Mouse (Mus musculus) urinary bladder, postnatal 14 days (tissue): ENCODE data around the gene Cyp3a13.
"Not testable (repeated sequence)": the region's sequence is repeated elsewhere in the genome, so short reads cannot be mapped to it uniquely, and the experiment has no call there.

ENCODE experiments used
- DNase-seq: peaks from one replicate; pipeline ENCODE4 v3.0.0; 2021; ENCODE audit warnings: low spot score

Gene Cyp3a13

GRCm38 (mm10) chr5:137921532-137921931 lies at the start of gene Cyp3a13:
Gene Cyp3a13 (minus strand): TSS chr5:137921619.
- DNase-seq: peak; percentile 18

GRCm38 (mm10) chr5:137966492-137966891 lies 45.1 kb upstream of the Cyp3a13 start:
- DNase-seq: no peak

GRCm38 (mm10) chr5:137962945-137963344 lies 41.5 kb upstream of the Cyp3a13 start, which contains the start of gene Gjc3:
Gene Gjc3 (minus strand): TSS chr5:137963098.
- DNase-seq: no peak

- no peak for DNase-seq
Observed at GRCm38 (mm10) chr5:137956404-137956803, 35.0 kb upstream of the Cyp3a13 start.

- DNase-seq: peak; percentile 38
Observed at GRCm38 (mm10) chr5:137951218-137951617, 29.8 kb upstream of the Cyp3a13 start.

- no peak for DNase-seq
Observed at GRCm38 (mm10) chr5:137947303-137947702, 25.9 kb upstream of the Cyp3a13 start.

GRCm38 (mm10) chr5:137943133-137943532 lies 21.7 kb upstream of the Cyp3a13 start:
- no peak for DNase-seq

GRCm38 (mm10) chr5:137940948-137941347 lies 19.5 kb upstream of the Cyp3a13 start:
- DNase-seq: no peak

GRCm38 (mm10) chr5:137937238-137937637 lies 15.8 kb upstream of the Cyp3a13 start:
- DNase-seq: no peak

GRCm38 (mm10) chr5:137936486-137936885 lies 15.1 kb upstream of the Cyp3a13 start:
- no peak for DNase-seq

- not testable (repeated sequence) for DNase-seq
Observed at GRCm38 (mm10) chr5:137933934-137934333, 12.5 kb upstream of the Cyp3a13 start.

GRCm38 (mm10) chr5:137928439-137928838 lies 7.0 kb upstream of the Cyp3a13 start:
- no peak for DNase-seq

- DNase-seq: no peak
Observed at GRCm38 (mm10) chr5:137922171-137922570, 752 bp upstream of the Cyp3a13 start.

GRCm38 (mm10) chr5:137915550-137915949 lies 5.9 kb downstream of the Cyp3a13 start:
- DNase-seq: peak; percentile 5

GRCm38 (mm10) chr5:137914508-137914907 lies 6.9 kb downstream of the Cyp3a13 start:
- no peak for DNase-seq

- no peak for DNase-seq
Observed at GRCm38 (mm10) chr5:137909564-137910262, 11.7 kb downstream of the Cyp3a13 start.

GRCm38 (mm10) chr5:137897812-137898211 lies 23.6 kb downstream of the Cyp3a13 start:
- no peak for DNase-seq

GRCm38 (mm10) chr5:137892954-137893353 lies 28.5 kb downstream of the Cyp3a13 start:
- no peak for DNase-seq

GRCm38 (mm10) chr5:137887666-137888065 lies 33.8 kb downstream of the Cyp3a13 start:
- DNase-seq: no peak

GRCm38 (mm10) chr5:137885894-137886293 lies 35.5 kb downstream of the Cyp3a13 start:
- peak; percentile 66 for DNase-seq

GRCm38 (mm10) chr5:137883345-137883744 lies 38.1 kb downstream of the Cyp3a13 start:
- DNase-seq: no peak

GRCm38 (mm10) chr5:137882922-137883321 lies 38.5 kb downstream of the Cyp3a13 start:
- DNase-seq: no peak

- DNase-seq: peak; percentile 13
Observed at GRCm38 (mm10) chr5:137877860-137878259, 43.6 kb downstream of the Cyp3a13 start.

- DNase-seq: no peak
Observed at GRCm38 (mm10) chr5:137875054-137875453, 46.4 kb downstream of the Cyp3a13 start.
